Mouse (Mus musculus): ENCODE measurements around the gene Sorcs3.

DNA sequence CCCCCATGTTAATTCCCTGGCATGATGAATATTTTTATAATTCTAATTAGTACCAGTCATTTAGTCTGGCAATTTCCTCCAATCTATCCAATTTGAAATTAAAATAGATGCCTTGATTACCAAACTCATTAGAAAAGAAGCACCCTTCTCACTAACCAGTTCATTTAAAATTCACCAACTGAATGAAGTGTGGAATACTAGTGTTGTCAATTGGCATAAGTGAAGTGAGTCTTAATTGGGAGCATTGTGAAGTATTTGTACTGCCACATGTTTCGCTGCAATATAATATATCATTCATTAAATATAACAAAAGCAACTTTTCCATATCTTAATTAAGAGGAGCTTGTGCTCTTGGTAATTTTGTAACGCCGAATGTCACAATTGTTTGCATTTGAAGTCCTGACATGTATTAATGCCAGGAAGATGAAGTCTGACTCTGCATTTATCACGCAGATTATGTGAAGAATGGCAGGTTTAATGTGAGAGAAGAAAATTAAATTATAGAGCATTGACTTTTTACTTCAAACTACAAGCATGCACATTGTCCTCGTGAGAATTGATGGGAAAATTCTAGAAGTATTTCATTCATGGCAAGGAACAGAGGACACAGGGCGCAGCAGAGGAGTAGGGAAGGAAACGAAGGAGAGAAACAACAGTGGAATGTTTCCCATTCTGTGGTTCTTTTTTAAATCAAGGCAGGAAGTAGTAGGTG is 339.8 kb downstream of the Sorcs3 start:
- TF ChIP-seq CTCF (IDR thresholded peaks at IDR 0.05; ENCODE audit: control insufficient read depth, insufficient read depth, low read length) (no peak), POLR2A (IDR thresholded peaks at IDR 0.05; ENCODE audit: borderline replicate concordance, control insufficient read depth, low read depth, low read length) (no peak)
